In the genomic region with DNA sequence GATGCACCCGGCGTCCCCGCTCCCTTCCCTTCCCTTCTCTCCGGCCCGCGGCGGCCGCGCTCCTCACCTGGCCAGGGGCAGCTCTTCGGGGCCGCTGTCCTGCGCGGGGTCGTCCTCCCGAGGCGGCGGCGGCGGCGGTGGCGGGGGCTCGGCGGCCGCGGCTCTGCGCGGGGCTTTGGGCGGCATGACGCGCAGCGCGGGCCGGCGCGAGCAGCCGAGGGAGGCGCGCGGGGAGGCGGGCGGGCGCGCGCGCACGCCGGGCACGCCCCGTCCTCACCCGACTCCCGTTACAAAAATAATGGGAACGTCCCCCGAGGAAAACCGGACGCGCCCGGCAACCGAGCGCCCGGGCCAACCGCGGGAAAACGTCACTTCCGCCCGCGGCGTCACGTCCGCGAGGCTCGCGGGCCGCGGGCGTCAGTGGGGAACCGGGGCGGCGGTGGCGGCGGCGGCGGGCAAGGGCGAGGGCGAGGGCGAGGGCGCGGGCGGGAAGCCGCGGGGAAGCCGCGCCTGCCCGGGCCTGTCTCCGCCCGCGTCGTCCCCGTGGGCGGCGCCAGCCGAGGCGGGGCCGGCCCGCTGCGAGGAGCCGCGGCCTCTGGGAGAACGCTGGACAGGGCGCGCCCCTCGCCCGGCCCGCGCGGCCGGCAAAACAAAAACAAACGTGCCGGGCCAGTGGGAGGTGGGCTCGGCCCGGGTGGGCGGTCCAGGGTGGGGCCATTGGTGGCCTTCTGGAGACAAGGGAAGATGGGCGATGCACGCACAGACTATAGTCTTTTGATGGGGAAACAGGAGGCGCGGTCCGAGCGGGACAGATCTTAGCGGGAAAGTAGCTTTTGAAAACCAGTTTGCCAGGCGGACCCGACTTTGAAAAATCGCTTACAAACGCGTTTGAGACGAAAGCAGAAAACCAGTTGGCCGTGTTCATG, we compare ENCODE assay signal across 8 mouse cellular contexts. TPM values are rescaled to one million over a fixed set of nuclear protein-coding genes. Genes with fewer than 3 reads are reported as not detected.
DNase-seq lines count a peak whose midpoint lies in the region; ATAC-seq and TF ChIP-seq lines count a peak whose summit lies in the region.

A gene (minus strand): TSS at position 367 of the 926 bp plus-strand sequence.

- H3K4me2 ChIP-seq in forebrain, embryonic 11.5 days (ENCODE audit: low read depth, low read length, severe bottlenecking): peak within 1 kb of the TSS; percentile 75
- H3K4me2 ChIP-seq in heart, embryonic 16.5 days (ENCODE audit: low read depth, low read length): peak within 1 kb of the TSS; percentile 75
- peak within 1 kb of the TSS; percentile 92 for H3K4me2 ChIP-seq in liver, embryonic 16.5 days (ENCODE audit: low read depth, low read length)
- H3K4me2 ChIP-seq in neural tube, embryonic 12.5 days (replicated peaks): peak within 1 kb of the TSS; percentile 62
- H3K4me2 ChIP-seq in stomach, postnatal 0 days (replicated peaks; ENCODE audit: low read depth): peak within 1 kb of the TSS; percentile 84

- DNase-seq in c-Kit-negative CD71-positive TER-119-positive erythroid progenitor cells, embryonic 14.5 days (ENCODE audit: low read depth, low spot score): peak; percentile 76
- DNase-seq in forebrain, embryonic 11.5 days (ENCODE audit: low spot score): peak; percentile 91
- peak; percentile 88 to 94 for DNase-seq in kidney, postnatal 36 days
- peak; percentile 89 for DNase-seq in stomach, postnatal 0 days (ENCODE audit: low spot score)

- peak within 1 kb of the TSS; percentile 92 for H3K4me3 ChIP-seq in forebrain, embryonic 11.5 days (ENCODE audit: low read depth, low read length)
- peak within 1 kb of the TSS; percentile 93 for H3K4me3 ChIP-seq in heart, embryonic 16.5 days (ENCODE audit: low read length)
- peak within 1 kb of the TSS; percentile 98 for H3K4me3 ChIP-seq in liver, embryonic 16.5 days (ENCODE audit: low read depth, low read length)
- H3K4me3 ChIP-seq in neural tube, embryonic 12.5 days: peak within 1 kb of the TSS; percentile 99
- H3K4me3 ChIP-seq in stomach, postnatal 0 days (ENCODE audit: low read depth, low read length): peak within 1 kb of the TSS; percentile 91

- H3K27ac ChIP-seq in forebrain, embryonic 11.5 days (ENCODE audit: low read depth, low read length): peak within 1 kb of the TSS; percentile 85
- H3K27ac ChIP-seq in heart, embryonic 16.5 days (ENCODE audit: low read length): peak within 1 kb of the TSS; percentile 90
- peak within 1 kb of the TSS; percentile 95 for H3K27ac ChIP-seq in liver, embryonic 16.5 days (ENCODE audit: low read length)
- H3K27ac ChIP-seq in neural tube, embryonic 12.5 days: peak within 1 kb of the TSS; percentile 92
- H3K27ac ChIP-seq in stomach, postnatal 0 days (replicated peaks): peak within 1 kb of the TSS; percentile 94

- no peaks in the 10 kb centered on the region for H3K9me3 ChIP-seq in forebrain, embryonic 11.5 days (ENCODE audit: control insufficient read depth, low read length)
- H3K9me3 ChIP-seq in heart, embryonic 16.5 days (replicated peaks; ENCODE audit: control insufficient read depth, low read length): no peaks in the 10 kb centered on the region
- H3K9me3 ChIP-seq in liver, embryonic 16.5 days (replicated peaks; ENCODE audit: control insufficient read depth, low read length): no peaks in the 10 kb centered on the region
- no peaks in the 10 kb centered on the region for H3K9me3 ChIP-seq in neural tube, embryonic 12.5 days
- H3K9me3 ChIP-seq in stomach, postnatal 0 days (ENCODE audit: control insufficient read depth, low read length): no peaks in the 10 kb centered on the region

- ATAC-seq in CD4-positive, CD25-positive, alpha-beta regulatory T cell, adult 4 months: peak; percentile 62
- peak; percentile 92 for ATAC-seq in forebrain, embryonic 11.5 days (replicated peaks; ENCODE audit: low FRiP score)
- ATAC-seq in heart, embryonic 16.5 days (replicated peaks; ENCODE audit: extremely low read depth, insufficient read depth, low FRiP score): peak; percentile 91
- ATAC-seq in liver, embryonic 16.5 days (ENCODE audit: low read depth): peak; percentile 92
- ATAC-seq in neural tube, embryonic 12.5 days (ENCODE audit: low FRiP score, low read depth): peak; percentile 92
- peak; percentile 94 for ATAC-seq in stomach, postnatal 0 days (ENCODE audit: low FRiP score, low TSS enrichment)

- H3K27me3 ChIP-seq in forebrain, embryonic 11.5 days (ENCODE audit: control insufficient read depth, insufficient read depth, low read length): no peaks in the 10 kb centered on the region
- no peaks in the 10 kb centered on the region for H3K27me3 ChIP-seq in heart, embryonic 16.5 days (ENCODE audit: control insufficient read depth, insufficient read depth, low read length)
- H3K27me3 ChIP-seq in liver, embryonic 16.5 days (ENCODE audit: control insufficient read depth, insufficient read depth, low read depth, low read length): no peaks in the 10 kb centered on the region
- no peaks in the 10 kb centered on the region for H3K27me3 ChIP-seq in neural tube, embryonic 12.5 days (replicated peaks)
- no peaks in the 10 kb centered on the region for H3K27me3 ChIP-seq in stomach, postnatal 0 days (ENCODE audit: control insufficient read depth, insufficient read depth, low read length)

- H3K36me3 ChIP-seq in forebrain, embryonic 11.5 days (ENCODE audit: control insufficient read depth, insufficient read depth, low read length): no peaks in the 10 kb centered on the region; the same call in 1 of the 2 replicates
- no peaks in the 10 kb centered on the region for H3K36me3 ChIP-seq in heart, embryonic 16.5 days (ENCODE audit: control insufficient read depth, insufficient read depth)
- H3K36me3 ChIP-seq in liver, embryonic 16.5 days (ENCODE audit: control insufficient read depth, insufficient read depth): no peaks in the 10 kb centered on the region
- H3K36me3 ChIP-seq in neural tube, embryonic 12.5 days: no peaks in the 10 kb centered on the region
- H3K36me3 ChIP-seq in stomach, postnatal 0 days (ENCODE audit: control insufficient read depth, insufficient read depth, low read length): no peaks in the 10 kb centered on the region

- under 1% methylated on average over 113 of the region's 135 CpGs for WGBS in forebrain, embryonic 11.5 days
- 0% methylated on average over 56 of the region's 135 CpGs for WGBS in heart, embryonic 16.5 days
- WGBS in liver, embryonic 16.5 days (ENCODE audit: insufficient replicate concordance): under 1% methylated on average over 110 of the region's 135 CpGs
- under 1% methylated on average over 118 of the region's 135 CpGs for WGBS in neural tube, embryonic 12.5 days
- WGBS in stomach, postnatal 0 days: under 1% methylated on average over 72 of the region's 135 CpGs

- H3K4me1 ChIP-seq in forebrain, embryonic 11.5 days (replicated peaks; ENCODE audit: control insufficient read depth, insufficient read depth, low read length): 0 out of 2 replicates have a peak, but pooled peaks cover 5% of the 10 kb centered on the region
- H3K4me1 ChIP-seq in heart, embryonic 16.5 days (ENCODE audit: control insufficient read depth, insufficient read depth, low read length): peaks cover 13% of the 10 kb centered on the region
- H3K4me1 ChIP-seq in liver, embryonic 16.5 days (ENCODE audit: control insufficient read depth, low read depth, low read length): peaks cover 31% of the 10 kb centered on the region
- H3K4me1 ChIP-seq in neural tube, embryonic 12.5 days: peaks cover 9% of the 10 kb centered on the region
- no peaks in the 10 kb centered on the region for H3K4me1 ChIP-seq in stomach, postnatal 0 days (replicated peaks; ENCODE audit: control insufficient read depth, insufficient read depth)

- peak within 1 kb of the TSS; percentile 84 for H3K9ac ChIP-seq in forebrain, embryonic 11.5 days (ENCODE audit: low read length)
- peak within 1 kb of the TSS; percentile 80 for H3K9ac ChIP-seq in heart, embryonic 16.5 days (ENCODE audit: low read length)
- peak within 1 kb of the TSS; percentile 97 for H3K9ac ChIP-seq in liver, embryonic 16.5 days (ENCODE audit: low read depth, low read length)
- H3K9ac ChIP-seq in neural tube, embryonic 12.5 days: peak within 1 kb of the TSS; percentile 92
- H3K9ac ChIP-seq in stomach, postnatal 0 days (ENCODE audit: low read length): peak within 1 kb of the TSS; percentile 85

- no peak for TF ChIP-seq CTCF in stomach, postnatal 0 days (IDR thresholded peaks at IDR 0.05; ENCODE audit: low read depth)

- TF ChIP-seq EP300 in stomach, postnatal 0 days (optimal IDR thresholded peaks at IDR 0.05): no peak

RNA-seq across cellular contexts. Expression of the gene that starts here (rescaled TPM):
- 10 to 100 TPM; 10.0 to 85.9 TPM for polyA plus RNA-seq in CD4-positive, CD25-positive, alpha-beta regulatory T cell, adult 4 months (2017; shearing (Covaris generic))
- 37.3 and 37.4 TPM in 2 replicates for polyA plus RNA-seq in forebrain, embryonic 11.5 days (2014; fragmentation: Nextera tagmentation; extraction: Ambion mirVana)
- 12.2 and 16.0 TPM in 2 replicates for polyA plus RNA-seq in heart, embryonic 16.5 days (2015; fragmentation: Nextera tagmentation; extraction: Ambion mirVana)
- polyA plus RNA-seq in liver, embryonic 16.5 days (2015; fragmentation: Nextera tagmentation; extraction: Ambion mirVana): 16.7 and 18.5 TPM in 2 replicates
- 38.1 and 46.0 TPM in 2 replicates for polyA plus RNA-seq in neural tube, embryonic 12.5 days (2016; fragmentation: Nextera tagmentation; extraction: Ambion mirVana)
- polyA plus RNA-seq in stomach, postnatal 0 days (2015; fragmentation: Nextera tagmentation; extraction: Ambion mirVana): 13.8 and 15.4 TPM in 2 replicates

Comparison
In these comparisons a context has a peak if more than half of its experiments do, and no peak if none do; other contexts are left out.
1. Peak in every context shown above with its lines: DNase-seq, ATAC-seq, H3K4me3 ChIP-seq and H3K27ac ChIP-seq.